Mouse (Mus musculus) embryo, embryonic 11.5 days (tissue): ENCODE results near the gene Nup160.

ENCODE experiments used
- DNase-seq: peaks from one replicate; pipeline ENCODE4 v3.0.0-alpha.2; 2012; ENCODE audit warnings: low read depth, low spot score

Gene Nup160

GRCm38 (mm10) chr2:90677007-90677406 lies at the start of gene Nup160:
TSS of gene Nup160 (plus strand) at chr2:90677215.
- no peak for DNase-seq

DNA sequence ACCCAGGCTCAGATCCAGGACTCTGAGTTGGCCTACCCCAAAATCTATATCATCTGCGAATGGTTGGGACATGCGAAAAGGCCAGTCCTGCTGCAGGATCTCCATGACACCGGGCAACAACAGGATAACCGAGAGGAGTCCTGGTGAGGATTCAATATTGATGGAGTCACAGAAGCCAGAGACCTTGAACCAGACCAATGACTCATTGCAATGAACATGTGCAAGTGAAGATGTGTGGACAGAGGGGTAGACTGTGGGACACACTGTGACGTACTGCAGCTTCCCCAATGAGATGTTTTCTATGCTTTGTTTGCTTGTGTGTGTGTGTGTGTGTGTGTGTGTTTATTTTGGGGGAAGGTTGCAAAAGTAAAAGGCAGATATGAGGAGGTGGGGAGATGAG lies 48.8 kb upstream of the Nup160 start:
- DNase-seq = no peak

DNA sequence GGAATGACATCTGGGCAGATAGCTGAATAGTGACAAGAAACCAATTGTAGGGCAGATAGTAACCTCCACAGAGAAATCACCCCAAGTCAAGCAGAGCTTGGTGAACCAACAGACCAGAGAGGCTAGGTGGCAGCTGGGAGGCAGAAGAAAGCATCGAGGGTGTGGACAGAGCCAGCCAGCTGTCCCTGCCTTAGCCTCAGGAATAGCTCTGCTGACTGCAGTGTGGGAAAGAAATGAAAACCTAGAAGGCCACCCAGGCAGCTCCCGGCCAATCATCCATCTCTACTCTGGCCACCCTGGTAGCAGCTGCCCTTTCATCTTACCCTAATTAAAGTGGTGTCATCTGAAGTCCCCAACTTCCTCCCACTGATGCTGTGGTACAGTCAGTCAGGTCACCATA lies 47.5 kb upstream of the Nup160 start:
- no peak for DNase-seq

- DNase-seq = no peak
Measured at GRCm38 (mm10) chr2:90631938-90632733, 44.9 kb upstream of the Nup160 start.

GRCm38 (mm10) chr2:90634671-90635070 lies 42.3 kb upstream of the Nup160 start:
- DNase-seq = no peak

DNA sequence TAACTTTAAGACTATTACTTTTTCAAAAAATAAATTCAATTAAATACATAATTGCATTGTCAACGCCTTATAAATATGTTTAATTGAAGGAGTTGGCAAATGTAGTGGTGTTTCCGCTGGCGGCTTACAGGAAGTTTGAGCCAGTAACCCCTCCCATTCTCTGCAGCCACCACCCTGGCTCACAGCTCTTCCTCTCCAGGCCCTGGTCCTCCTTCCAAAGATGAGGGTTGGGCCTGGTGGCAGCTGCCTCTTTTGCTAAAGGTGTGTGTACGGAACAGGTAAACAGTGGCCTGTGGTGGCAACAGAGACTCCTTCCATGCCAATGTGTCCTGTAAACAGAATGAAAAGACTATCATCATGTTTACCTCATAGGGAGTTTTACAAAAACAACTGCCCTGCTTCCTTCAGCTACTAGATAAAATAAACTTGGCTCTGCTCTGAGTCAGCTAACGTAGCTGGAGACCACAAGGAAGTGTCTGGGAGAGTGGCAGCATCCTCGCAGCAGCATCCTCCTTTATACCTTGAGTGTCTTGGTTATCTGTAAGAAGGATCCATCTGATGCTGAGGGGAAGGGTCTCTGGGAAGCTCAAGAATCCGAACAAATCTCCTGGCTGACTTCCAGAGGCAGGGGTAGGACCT lies 41.8 kb upstream of the Nup160 start:
- no peak for DNase-seq

DNA sequence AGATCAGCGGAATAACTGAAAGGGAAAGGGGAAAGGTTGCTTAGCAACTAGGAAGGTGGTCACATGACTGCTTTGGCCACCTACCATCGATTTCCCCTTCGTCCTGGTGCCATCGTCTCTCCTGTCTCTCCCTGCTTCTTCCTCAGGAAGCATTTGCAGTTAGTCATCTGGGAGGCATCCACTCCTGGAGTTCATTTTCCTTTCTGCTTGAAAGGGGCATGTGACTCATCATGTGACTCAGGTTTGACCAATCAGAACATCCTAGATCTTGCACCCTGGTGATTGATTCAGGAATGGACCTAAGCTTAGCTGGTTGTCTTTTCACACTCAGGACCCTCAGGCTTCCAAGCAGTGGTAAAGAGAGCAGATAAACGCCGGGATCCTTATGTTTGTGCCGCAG lies 40.2 kb upstream of the Nup160 start:
- no peak for DNase-seq

- DNase-seq = no peak
Measured at GRCm38 (mm10) chr2:90638986-90639746, 37.8 kb upstream of the Nup160 start.

- DNase-seq = no peak
Measured at GRCm38 (mm10) chr2:90639747-90640699, 37.0 kb upstream of the Nup160 start.

DNA sequence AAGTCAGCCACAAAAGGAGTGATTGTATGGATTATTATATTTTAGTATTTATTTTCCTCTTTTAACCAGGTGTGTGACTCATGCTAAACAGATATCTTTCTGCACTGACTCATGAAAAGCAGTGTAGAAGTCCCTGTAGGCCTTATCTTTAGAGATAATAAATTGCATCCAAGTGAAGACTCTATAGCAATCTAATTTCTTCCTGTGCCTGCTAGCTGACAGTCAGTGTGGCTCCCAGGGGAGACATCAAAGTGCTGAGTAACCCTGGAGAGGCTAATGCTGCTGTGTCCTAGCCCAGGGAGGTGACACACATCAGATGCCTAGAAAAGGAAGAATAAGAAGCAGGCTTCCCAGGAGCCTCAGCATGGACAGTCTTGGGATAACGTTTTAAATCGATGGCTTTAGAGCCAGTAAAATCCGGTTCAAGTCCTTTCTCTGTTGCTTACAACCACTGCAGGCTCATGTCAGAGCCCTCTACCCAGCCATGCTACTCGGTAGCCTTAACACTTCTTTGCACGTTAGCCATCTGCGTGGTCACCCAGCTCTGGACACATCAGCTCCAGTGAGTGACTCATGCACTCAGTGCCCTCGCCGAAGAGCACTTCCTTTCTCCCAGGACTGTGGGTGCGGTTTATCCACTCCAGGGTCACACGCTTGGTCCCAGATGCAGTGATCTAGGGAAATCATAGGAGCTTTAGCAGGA lies 35.9 kb upstream of the Nup160 start:
- DNase-seq = no peak

GRCm38 (mm10) chr2:90641710-90642039 lies 35.3 kb upstream of the Nup160 start:
- DNase-seq = no peak

- no peak for DNase-seq
Measured at GRCm38 (mm10) chr2:90647084-90647483, 29.9 kb upstream of the Nup160 start.

GRCm38 (mm10) chr2:90649405-90649804 lies 27.6 kb upstream of the Nup160 start:
- no peak for DNase-seq

GRCm38 (mm10) chr2:90649965-90650364 lies 27.1 kb upstream of the Nup160 start:
- DNase-seq = no peak

DNA sequence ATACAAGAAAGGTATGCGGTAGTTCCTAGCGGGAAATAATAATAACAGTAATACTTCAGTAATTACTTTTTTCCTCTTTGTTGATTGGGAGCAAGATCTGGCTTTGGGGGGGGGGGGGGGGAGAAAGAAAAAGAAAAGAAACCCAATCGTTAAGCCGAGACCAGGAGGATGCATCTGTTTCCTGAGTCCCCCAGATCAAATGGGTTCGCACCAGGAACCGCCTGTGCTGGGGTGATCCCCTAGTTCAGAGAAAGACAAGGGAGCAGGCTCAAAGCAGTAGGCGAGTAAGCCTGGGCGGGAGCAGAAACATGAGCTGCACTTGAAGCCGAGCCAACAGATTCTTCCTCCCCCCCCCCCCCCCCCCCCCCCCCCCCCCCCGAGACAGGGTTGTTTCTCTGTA lies 24.9 kb upstream of the Nup160 start:
- no peak for DNase-seq

GRCm38 (mm10) chr2:90652993-90653392 lies 24.0 kb upstream of the Nup160 start:
- no peak for DNase-seq

GRCm38 (mm10) chr2:90655449-90655848 lies 21.6 kb upstream of the Nup160 start:
- no peak for DNase-seq

DNA sequence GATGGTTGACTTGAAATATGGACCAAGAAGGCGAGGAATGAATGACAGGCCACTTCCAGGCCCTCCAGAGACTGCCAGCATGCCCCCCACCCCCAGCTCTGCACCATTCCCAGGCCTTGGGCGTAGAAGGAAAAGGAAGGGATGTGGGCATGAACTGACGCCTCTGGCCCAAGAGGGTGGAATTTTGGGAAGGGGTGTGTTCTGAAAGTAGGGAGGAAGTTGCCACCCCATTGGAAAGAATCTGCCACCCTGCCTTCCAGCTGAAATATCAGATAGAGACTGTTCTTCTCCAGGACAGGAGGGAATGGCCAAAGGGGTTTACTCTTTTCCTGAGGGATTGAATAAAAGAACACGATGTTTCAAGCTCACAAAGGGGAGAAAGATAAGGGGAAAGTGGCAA lies 18.4 kb upstream of the Nup160 start:
- DNase-seq = no peak

DNA sequence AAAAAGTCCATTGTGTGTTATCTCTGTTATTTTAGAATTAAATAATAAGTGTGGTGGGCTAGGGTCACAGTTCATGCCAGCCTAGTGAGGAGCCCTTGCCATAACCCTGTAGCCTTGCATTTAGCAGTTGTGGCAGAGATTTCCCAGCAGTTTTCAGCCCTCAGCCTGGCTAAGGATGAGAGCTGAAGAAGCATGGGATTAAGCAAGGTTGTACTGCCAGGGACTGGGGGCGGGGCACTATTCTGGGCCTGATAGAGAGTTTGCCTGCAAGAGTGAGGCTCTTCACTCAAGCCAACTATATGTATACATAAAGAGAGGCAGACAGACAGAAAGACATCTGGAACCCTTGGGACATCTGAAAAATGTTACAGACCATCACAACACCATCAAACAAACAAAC lies 18.0 kb upstream of the Nup160 start:
- no peak for DNase-seq

DNA sequence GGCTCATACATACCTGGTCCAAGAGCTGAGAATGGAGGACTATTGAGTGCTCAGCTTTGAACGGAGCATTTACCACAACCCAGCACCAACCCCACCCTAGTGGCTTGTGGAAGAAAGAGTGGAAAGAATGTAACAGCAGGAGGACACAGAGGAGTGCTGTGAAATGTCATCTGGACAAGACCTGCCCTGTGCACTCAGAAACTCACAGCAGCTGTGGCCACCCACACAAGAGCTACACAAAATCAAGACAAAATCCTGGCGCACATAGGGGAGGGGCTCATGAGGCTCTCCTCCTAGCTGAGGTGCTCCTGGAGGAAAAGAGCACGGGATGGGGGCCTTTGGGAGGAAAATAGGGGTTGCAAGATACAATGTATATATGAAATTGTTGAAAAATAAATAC lies 17.4 kb upstream of the Nup160 start:
- no peak for DNase-seq

DNA sequence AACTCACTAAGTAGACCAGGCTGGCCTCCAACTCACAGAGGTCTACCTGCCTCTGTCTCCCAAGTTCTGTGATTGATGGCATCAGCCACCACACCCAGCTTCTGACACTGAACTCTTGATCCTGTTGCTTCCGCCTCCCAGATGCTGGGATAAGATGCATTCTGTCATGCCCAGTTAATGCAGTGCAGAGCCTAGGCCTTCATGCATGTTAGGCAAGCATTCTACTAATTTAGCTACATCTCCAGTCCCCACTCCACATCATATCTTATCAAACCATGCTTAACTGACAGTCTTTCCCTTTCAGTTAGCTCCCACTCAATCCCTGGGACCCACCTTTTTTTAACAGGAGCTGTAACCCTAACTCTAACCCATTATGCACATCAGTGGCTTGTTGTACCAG lies 16.1 kb upstream of the Nup160 start:
- no peak for DNase-seq
